Mouse (Mus musculus): ENCODE data around the gene Dmpk. TPM values are rescaled to one million over a fixed set of nuclear protein-coding genes. Genes with fewer than 3 reads are reported as not detected.
A peak's percentile ranks its signal among the peaks of the same experiment; 100 is the strongest.

Gene Dmpk
- polyA plus RNA-seq, 1 experiment from 2014 or later, result 8.7 TPM

GRCm38 (mm10) chr7:19093537-19094385, 10.1 kb downstream of the Dmpk start:
- WGBS, result under 1% methylated on average over 45 of the region's 45 CpGs
- H3K36me3 ChIP-seq, result peaks cover 45% of the 10 kb centered on the region
- peak overlapping the region; percentile 95 for H3K27ac ChIP-seq
- H3K27me3 ChIP-seq (ENCODE audit: low read depth, poor library complexity, severe bottlenecking), result peaks cover 24% of the 10 kb centered on the region
- H3K9me3 ChIP-seq (replicated peaks), result no peaks in the 10 kb centered on the region
- peaks cover 54% of the 10 kb centered on the region for H3K4me1 ChIP-seq
- peak overlapping the region; percentile 67 for H3K4me3 ChIP-seq
- DNase-seq (ENCODE audit: low spot score), result peak; percentile 100

GRCm38 (mm10) chr7:19094471-19094825, 10.8 kb downstream of the Dmpk start, which contains the start of gene Six5:
TSS of gene Six5 (plus strand) at chr7:19094594.
- H3K27ac ChIP-seq, result peak within 1 kb of the TSS; percentile 95
- no peak for DNase-seq (ENCODE audit: low spot score)
- H3K36me3 ChIP-seq, result peaks cover 40% of the 10 kb centered on the region
- H3K4me3 ChIP-seq, result peak within 1 kb of the TSS; percentile 67
- under 1% methylated on average over 34 of the region's 36 CpGs for WGBS
- no peaks in the 10 kb centered on the region for H3K9me3 ChIP-seq (replicated peaks)
- H3K27me3 ChIP-seq (ENCODE audit: low read depth, poor library complexity, severe bottlenecking), result peaks cover 24% of the 10 kb centered on the region
- H3K4me1 ChIP-seq, result peaks cover 54% of the 10 kb centered on the region

- Histone ChIP-seq H3K36me3 (peaks cover 35% of the 10 kb centered on the region), H3K4me3 (peak overlapping the region; percentile 67), H3K9me3 (replicated peaks) (no peaks in the 10 kb centered on the region), H3K4me1 (peaks cover 54% of the 10 kb centered on the region), H3K27ac (peak overlapping the region; percentile 95), H3K27me3 (ENCODE audit: low read depth, poor library complexity, severe bottlenecking) (peaks cover 22% of the 10 kb centered on the region)
- peak; percentile 80 for DNase-seq (ENCODE audit: low spot score)
- under 1% methylated on average over 87 of the region's 87 CpGs for WGBS
Measured at GRCm38 (mm10) chr7:19094826-19095750, 11.4 kb downstream of the Dmpk start.

GRCm38 (mm10) chr7:19095751-19096110, 12.1 kb downstream of the Dmpk start:
- H3K27me3 ChIP-seq (ENCODE audit: low read depth, poor library complexity, severe bottlenecking), result peaks cover 16% of the 10 kb centered on the region
- no peaks in the 10 kb centered on the region for H3K9me3 ChIP-seq (replicated peaks)
- H3K4me1 ChIP-seq, result peaks cover 54% of the 10 kb centered on the region
- peaks cover 28% of the 10 kb centered on the region for H3K36me3 ChIP-seq
- peak; percentile 87 for DNase-seq (ENCODE audit: low spot score)
- peak overlapping the region; percentile 95 for H3K27ac ChIP-seq
- under 1% methylated on average over 19 of the region's 19 CpGs for WGBS
- H3K4me3 ChIP-seq, result peak overlapping the region; percentile 67

GRCm38 (mm10) chr7:19096421-19096976, 12.8 kb downstream of the Dmpk start:
- peaks cover 50% of the 10 kb centered on the region for H3K4me1 ChIP-seq
- peak overlapping the region; percentile 95 for H3K27ac ChIP-seq
- 53% methylated on average over 5 of the region's 5 CpGs for WGBS

GRCm38 (mm10) chr7:19097217-19097616, 13.6 kb downstream of the Dmpk start:
- no peak overlapping the region for H3K27ac ChIP-seq

More at GRCm38 (mm10) chr7:19096421-19096976, 12.8 kb downstream of the Dmpk start:
- H3K36me3 ChIP-seq, result peaks cover 21% of the 10 kb centered on the region
- H3K9me3 ChIP-seq (replicated peaks), result no peaks in the 10 kb centered on the region
- peak overlapping the region; percentile 67 for H3K4me3 ChIP-seq
- DNase-seq (ENCODE audit: low spot score), result peak; percentile 33
- H3K27me3 ChIP-seq (ENCODE audit: low read depth, poor library complexity, severe bottlenecking), result peaks cover 8% of the 10 kb centered on the region

GRCm38 (mm10) chr7:19097863-19098262, 14.2 kb downstream of the Dmpk start:
- H3K9me3 ChIP-seq (replicated peaks), result no peaks in the 10 kb centered on the region
- no peak for DNase-seq (ENCODE audit: low spot score)
- H3K27ac ChIP-seq, result no peak overlapping the region
- H3K36me3 ChIP-seq, result peaks cover 15% of the 10 kb centered on the region; the same call in 1 of the 2 replicates
- H3K27me3 ChIP-seq (ENCODE audit: low read depth, poor library complexity, severe bottlenecking), result no peaks in the 10 kb centered on the region
- H3K4me3 ChIP-seq, result no peak overlapping the region
- peaks cover 37% of the 10 kb centered on the region for H3K4me1 ChIP-seq

More at GRCm38 (mm10) chr7:19097217-19097616, 13.6 kb downstream of the Dmpk start:
- no peak for DNase-seq (ENCODE audit: low spot score)
- Histone ChIP-seq H3K9me3 (replicated peaks) (no peaks in the 10 kb centered on the region), H3K4me3 (no peak overlapping the region), H3K27me3 (ENCODE audit: low read depth, poor library complexity, severe bottlenecking) (peaks cover under 1% of the 10 kb centered on the region), H3K36me3 (peaks cover 15% of the 10 kb centered on the region; the same call in 1 of the 2 replicates), H3K4me1 (peaks cover 43% of the 10 kb centered on the region)
- WGBS, result 53% methylated on average over 2 of the region's 2 CpGs

GRCm38 (mm10) chr7:19098811-19099210, 15.2 kb downstream of the Dmpk start:
- no peak for DNase-seq (ENCODE audit: low spot score)
- Histone ChIP-seq H3K4me3 (no peak overlapping the region), H3K9me3 (replicated peaks) (no peaks in the 10 kb centered on the region), H3K4me1 (peaks cover 30% of the 10 kb centered on the region), H3K27ac (no peak overlapping the region), H3K27me3 (ENCODE audit: low read depth, poor library complexity, severe bottlenecking) (no peaks in the 10 kb centered on the region), H3K36me3 (peaks cover 15% of the 10 kb centered on the region; the same call in 1 of the 2 replicates)
- WGBS, result 62% methylated on average over 7 of the region's 7 CpGs

GRCm38 (mm10) chr7:19100290-19100689, 16.6 kb downstream of the Dmpk start:
- DNase-seq (ENCODE audit: low spot score), result no peak
- H3K4me1 ChIP-seq, result peaks cover 25% of the 10 kb centered on the region
- 89% methylated on average over 1 of the region's 1 CpGs for WGBS

GRCm38 (mm10) chr7:19103741-19104140, 20.1 kb downstream of the Dmpk start:
- H3K4me1 ChIP-seq, result no peaks in the 10 kb centered on the region
- no peak overlapping the region for H3K4me3 ChIP-seq
- no peak overlapping the region for H3K27ac ChIP-seq
- H3K36me3 ChIP-seq, result no peaks in the 10 kb centered on the region
- no peaks in the 10 kb centered on the region for H3K27me3 ChIP-seq (ENCODE audit: low read depth, poor library complexity, severe bottlenecking)
- DNase-seq (ENCODE audit: low spot score), result no peak
- no peaks in the 10 kb centered on the region for H3K9me3 ChIP-seq (replicated peaks)

More at GRCm38 (mm10) chr7:19100290-19100689, 16.6 kb downstream of the Dmpk start:
- Histone ChIP-seq H3K27me3 (ENCODE audit: low read depth, poor library complexity, severe bottlenecking) (no peaks in the 10 kb centered on the region), H3K9me3 (replicated peaks) (no peaks in the 10 kb centered on the region), H3K27ac (no peak overlapping the region), H3K36me3 (peaks cover 15% of the 10 kb centered on the region; the same call in 1 of the 2 replicates), H3K4me3 (no peak overlapping the region)

GRCm38 (mm10) chr7:19104486-19104885, 20.8 kb downstream of the Dmpk start:
- no peaks in the 10 kb centered on the region for H3K4me1 ChIP-seq
- no peak overlapping the region for H3K4me3 ChIP-seq
- no peak for DNase-seq (ENCODE audit: low spot score)
- 90% methylated on average over 2 of the region's 2 CpGs for WGBS
- no peak overlapping the region for H3K27ac ChIP-seq
- H3K27me3 ChIP-seq (ENCODE audit: low read depth, poor library complexity, severe bottlenecking), result no peaks in the 10 kb centered on the region
- no peaks in the 10 kb centered on the region for H3K9me3 ChIP-seq (replicated peaks)
- no peaks in the 10 kb centered on the region for H3K36me3 ChIP-seq

GRCm38 (mm10) chr7:19107436-19107835, 23.8 kb downstream of the Dmpk start:
- DNase-seq (ENCODE audit: low spot score), result no peak
- Histone ChIP-seq H3K27ac (no peak overlapping the region), H3K27me3 (ENCODE audit: low read depth, poor library complexity, severe bottlenecking) (no peaks in the 10 kb centered on the region), H3K36me3 (no peaks in the 10 kb centered on the region), H3K4me1 (no peaks in the 10 kb centered on the region), H3K9me3 (replicated peaks) (no peaks in the 10 kb centered on the region), H3K4me3 (no peak overlapping the region)
- 66% methylated on average over 3 of the region's 3 CpGs for WGBS

All from limb, embryonic 10.5 days (tissue).